Mouse (Mus musculus): Measurements from ENCODE around the gene Gng12.

GRCm38 (mm10) chr6:66973180-66973579, 77.0 kb downstream of the Gng12 start:
- TF ChIP-seq CTCF (IDR thresholded peaks at IDR 0.05; ENCODE audit: insufficient read depth, low read length) (no peak), POLR2A (IDR thresholded peaks at IDR 0.05; ENCODE audit: borderline replicate concordance, extremely low read depth, low read depth, low read length) (no peak)

Data from lung, adult 2 months (tissue).